Mouse (Mus musculus): ENCODE data around the gene Cgn.
"Not testable (repeated sequence)": the region's sequence is repeated elsewhere in the genome, so short reads cannot be mapped to it uniquely, and the experiment has no call there.

Gene Cgn

GRCm38 (mm10) chr3:94789516-94789915 lies 3.2 kb upstream of the Cgn start:
- CTCF ChIA-PET, result interaction anchor here (0.6 kb wide), 1 partner anchor 206 kb away, joined by 3 read pairs; no protein-coding TSS in a partner anchor

DNA sequence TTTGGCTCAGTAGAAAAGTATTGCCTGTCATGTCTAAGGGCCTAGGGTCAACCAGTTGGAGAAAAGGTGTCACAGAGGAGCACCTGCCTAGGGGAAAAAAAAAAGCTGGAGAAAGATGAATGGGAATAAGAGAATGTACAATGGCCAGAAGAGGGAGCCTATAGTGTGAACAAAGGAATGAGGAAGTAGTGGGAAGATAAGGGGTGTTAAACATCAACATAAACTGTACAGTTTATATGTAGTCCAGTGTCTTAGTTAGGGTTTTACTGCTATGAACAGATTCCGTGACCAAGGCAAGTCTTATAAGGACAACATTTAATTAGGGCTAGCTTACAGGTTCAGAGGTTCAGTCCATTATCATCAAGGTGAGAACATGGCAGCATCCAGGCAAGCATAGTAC lies 2.8 kb upstream of the Cgn start:
- CTCF ChIA-PET, result interaction anchor here (0.6 kb wide), 1 partner anchor 206 kb away, joined by 3 read pairs; no protein-coding TSS in a partner anchor

DNA sequence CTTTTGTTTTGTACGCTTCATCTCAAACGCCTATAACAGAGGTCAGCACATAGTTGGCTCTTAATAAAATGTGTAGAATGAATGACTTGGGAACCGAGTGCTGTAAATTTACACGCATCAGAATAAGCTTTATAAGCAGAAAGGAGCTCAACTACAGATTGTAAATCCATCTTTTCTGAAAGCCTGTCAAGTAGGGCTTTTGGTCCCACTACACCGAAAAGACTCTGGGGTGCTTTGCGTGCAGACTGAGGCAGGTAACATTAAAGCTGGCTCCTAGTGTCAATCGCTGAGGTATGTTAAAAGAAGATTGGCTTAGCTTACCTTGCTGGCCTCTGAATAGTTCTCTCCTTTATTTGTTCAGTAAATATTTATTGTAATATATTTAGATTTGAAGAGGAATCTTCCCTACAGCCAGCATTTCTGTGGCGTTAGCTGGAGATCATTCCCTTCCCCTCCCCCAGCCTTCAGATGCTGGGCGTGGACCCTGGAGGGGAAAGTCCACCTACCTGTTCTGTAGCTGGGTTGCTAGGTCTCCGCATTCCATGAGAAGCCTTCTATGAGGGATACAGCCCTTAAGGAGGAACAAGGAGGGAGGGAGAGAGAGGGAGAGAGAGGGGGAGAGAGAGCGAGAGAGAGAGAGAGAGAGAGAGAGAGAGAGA lies 959 bp upstream of the Cgn start:
- CTCF ChIA-PET, result no interaction called here

DNA sequence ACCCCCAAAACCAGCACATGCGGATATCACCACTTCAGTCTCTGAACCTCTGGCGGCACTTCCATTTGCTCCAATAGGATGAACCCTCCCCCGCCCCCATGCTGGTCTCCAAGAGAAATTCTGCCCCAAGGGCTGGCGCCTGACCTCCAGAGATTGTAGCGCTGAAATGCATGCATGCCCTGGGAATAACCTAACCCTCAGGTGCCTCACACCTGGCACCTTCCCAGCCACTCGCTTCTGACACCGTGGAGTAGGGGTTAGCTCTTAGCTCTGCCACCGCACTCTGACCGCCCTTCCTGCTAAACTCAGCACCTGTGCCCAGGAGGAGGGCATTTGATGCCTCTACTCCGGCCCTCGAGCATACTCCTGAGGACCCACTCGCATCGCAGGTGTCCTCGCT lies 334 bp downstream of the Cgn start:
- CTCF ChIA-PET, result no interaction called here

- CTCF ChIA-PET, result no interaction called here
These were observed 2.1 kb downstream of the Cgn start for GRCm38 (mm10) chr3:94784171-94784701.

GRCm38 (mm10) chr3:94783462-94783931 lies 2.8 kb downstream of the Cgn start:
- CTCF ChIA-PET, result no interaction called here

- CTCF ChIA-PET, result no interaction called here
These were observed 3.4 kb downstream of the Cgn start for GRCm38 (mm10) chr3:94782936-94783335.

DNA sequence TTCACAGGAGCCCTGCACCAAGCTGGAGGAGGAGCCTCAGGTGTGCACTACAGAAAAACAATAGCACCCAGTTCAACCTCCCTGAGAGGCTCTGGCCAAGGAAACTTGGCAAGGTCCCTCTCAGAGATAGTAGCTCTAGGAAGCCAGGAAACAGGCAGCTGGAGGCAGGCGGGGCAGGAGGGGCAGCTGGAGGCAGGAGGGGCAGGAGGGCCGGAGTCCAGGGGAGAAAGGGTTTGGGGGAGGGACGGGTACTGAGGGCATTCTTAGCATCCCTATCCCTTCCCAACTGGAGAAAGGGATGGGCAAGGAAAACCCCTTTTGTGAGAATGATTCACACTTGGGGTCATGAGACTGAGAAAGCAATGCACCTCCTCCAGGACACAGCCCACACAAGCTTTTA lies 4.9 kb downstream of the Cgn start:
- CTCF ChIA-PET, result no interaction called here

GRCm38 (mm10) chr3:94775886-94776285 lies 10.4 kb downstream of the Cgn start:
- CTCF ChIA-PET, result no interaction called here

DNA sequence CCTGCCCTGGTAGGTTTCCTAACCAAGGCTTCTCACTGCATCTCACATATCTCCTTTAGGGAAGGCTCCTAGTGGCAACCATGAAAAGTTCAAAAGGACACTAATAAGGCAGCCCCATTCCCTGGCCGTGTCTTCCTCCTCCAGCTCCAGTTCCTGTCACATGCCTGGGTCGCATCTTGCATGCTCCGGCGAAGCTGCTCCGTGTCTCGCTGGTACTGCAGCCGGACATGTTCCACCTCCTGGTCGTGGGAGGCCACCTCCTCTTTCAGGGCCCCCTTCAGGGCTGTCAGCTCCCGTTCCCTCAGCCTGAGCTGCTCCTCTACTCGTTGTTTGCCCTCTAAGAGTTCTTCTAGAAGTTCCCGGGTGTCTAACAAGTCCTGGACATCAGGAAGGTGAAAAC lies 12.3 kb downstream of the Cgn start:
- CTCF ChIA-PET, result no interaction called here

DNA sequence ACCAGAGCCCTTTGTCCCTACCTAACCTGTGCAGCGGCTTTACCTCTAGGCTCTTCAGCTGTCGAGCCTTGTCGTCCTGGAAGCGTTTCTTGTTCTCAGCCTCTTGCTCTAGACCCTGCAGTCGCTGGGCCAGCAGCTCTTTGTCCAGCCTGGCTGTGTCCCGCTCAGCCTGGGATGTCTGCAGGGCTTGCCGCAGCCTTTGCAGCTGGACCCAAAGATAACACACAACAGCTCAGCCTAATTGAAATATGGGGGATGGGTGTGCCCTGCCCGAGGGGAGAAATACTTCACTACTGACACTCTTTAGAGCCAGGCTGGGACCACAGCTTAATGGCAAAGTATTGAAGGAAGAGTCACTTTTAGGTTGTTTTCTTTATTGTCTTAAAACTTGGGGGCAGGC lies 20.8 kb downstream of the Cgn start:
- CTCF ChIA-PET, result not testable (repeated sequence)

DNA sequence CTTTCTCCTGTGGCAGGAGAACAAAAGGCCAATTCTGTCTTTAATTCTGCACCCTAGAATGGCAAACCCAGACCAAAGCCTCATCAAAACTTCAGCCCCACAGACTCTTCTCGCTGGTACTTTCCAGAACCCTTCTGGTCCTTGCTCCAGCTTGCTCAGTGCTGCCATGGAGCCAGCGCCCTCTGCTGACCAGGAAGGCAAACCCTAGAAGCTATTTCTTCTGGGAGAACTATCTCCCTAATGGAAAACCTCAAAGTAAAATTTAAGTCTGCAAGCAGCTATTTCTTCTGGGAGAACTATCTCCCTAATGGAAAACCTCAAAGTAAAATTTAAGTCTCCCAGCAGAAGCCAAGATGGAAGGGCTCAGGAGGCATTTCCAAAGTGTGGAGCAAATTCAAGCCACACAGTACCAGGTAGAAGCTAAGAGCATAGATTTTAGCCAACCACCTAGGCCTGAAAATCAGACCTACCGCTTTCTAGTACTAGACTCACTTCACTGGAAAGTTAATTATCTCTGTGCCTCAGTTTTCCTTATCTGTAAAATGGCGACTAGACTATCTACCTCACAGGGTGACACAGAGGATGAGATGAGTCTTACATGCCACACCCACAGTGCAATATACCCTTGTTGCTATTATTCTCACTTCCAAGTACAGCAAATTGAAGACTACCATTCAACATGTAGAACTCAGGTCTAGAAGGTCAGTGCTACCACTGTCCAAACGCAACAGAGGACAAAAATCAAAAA lies 21.6 kb downstream of the Cgn start:
- CTCF ChIA-PET, result not testable (repeated sequence)

DNA sequence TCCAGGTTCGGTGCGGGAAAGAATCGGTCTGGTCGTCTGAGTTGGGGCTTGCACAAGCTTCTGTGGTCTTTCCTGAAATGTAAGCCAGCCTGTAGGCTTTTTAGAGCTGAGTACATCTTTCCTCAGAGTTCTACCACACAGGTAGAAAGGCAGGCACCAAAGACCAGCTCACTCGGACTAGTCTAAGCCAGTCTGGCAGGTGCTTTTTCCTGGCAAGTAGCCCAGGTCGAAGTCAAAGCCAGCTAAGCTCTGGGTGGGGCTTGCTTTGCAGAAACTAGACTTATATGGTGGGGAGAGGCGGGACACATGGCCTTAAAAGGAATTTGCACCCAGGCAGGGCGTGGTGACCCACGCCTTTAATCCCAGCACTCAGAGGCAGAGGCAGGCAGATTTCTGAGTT lies 27.9 kb downstream of the Cgn start:
- CTCF ChIA-PET, result not testable (repeated sequence)

GRCm38 (mm10) chr3:94758056-94758409 lies 28.3 kb downstream of the Cgn start:
- CTCF ChIA-PET, result not testable (repeated sequence)

GRCm38 (mm10) chr3:94757251-94758055 lies 28.8 kb downstream of the Cgn start:
- CTCF ChIA-PET, result not testable (repeated sequence)

DNA sequence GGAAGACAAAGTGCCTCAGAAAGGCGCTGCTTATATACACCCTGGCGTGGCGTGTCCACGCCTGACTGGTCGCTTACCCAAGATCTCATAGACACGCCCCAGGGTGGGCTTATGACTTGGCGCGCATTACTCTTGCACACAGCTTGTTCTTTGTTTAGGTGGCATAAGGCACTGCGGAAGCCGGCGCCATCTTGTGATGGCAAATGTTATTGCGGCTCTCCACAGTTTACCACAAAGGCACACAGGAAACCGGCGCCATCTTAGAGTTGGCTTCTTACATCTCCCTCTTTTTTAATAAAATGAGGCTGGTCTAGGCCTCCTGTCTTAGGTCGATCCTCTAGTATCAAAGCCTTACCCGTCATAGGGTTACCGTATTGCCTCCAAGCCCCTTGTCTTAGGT lies 40.6 kb downstream of the Cgn start:
- CTCF ChIA-PET, result no interaction called here

DNA sequence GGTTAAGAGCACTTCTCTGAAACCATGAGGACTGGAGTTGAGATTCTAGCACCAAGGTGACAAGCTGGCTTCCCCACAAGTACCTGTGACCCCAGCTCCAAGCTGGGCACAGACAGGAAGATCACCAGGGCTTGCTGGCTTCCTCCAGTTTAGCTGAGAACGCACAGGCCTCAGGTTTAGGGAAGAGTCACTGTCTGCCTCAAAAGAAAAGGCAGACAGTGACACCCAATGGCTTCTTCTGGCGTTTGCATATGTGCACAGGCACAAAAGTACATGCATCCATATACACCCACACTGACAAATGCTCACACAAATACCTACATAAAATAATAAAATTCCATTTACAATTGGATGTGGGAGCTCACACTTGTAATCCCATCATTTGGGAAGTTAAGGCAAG lies 62.7 kb downstream of the Cgn start:
- CTCF ChIA-PET, result not testable (repeated sequence)

GRCm38 (mm10) chr3:94718253-94718652 lies 68.0 kb downstream of the Cgn start:
- CTCF ChIA-PET, result not testable (repeated sequence)

DNA sequence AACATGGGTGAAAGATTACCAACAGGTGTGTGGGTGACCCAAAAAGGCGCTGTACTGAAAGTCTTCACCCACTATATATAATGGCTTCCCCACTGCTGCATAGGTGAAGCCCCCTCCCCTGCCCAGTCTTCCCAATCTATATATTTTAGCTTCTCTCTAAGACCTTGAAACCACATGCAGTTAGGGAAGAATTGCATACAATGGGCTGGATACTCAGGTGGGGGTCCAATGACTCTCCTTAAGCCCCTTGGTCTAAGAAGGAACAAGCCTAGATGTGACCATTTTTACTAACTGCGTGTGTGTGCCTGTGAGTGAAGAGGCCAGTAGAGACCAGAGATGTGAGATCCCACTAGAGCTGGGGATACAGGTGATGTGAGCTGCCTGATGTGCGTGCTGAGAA lies 72.9 kb downstream of the Cgn start:
- CTCF ChIA-PET, result not testable (repeated sequence)

DNA sequence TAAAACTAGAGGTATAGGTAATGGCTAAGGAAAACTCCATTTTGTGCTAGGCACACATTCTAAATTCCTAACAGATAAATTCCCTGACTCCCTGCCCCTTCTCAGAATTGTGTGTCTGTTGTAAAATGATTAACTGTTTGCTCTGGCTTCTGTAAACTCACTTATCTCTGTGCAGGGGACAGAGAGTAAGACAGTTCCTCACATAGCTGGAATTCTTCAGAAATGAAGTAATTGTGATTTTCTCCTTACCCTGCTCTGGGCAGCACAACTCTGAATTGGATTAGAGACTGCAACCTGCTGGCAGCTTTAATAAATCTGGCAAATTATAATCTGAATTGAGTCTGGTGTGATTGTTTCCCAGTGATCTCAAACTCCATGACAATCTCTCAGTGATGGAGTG lies 75.7 kb downstream of the Cgn start:
- CTCF ChIA-PET, result not testable (repeated sequence)
